Mouse (Mus musculus) CH12.LX (cell line): ENCODE data around the gene Ddi2. TPM values are rescaled to one million over a fixed set of nuclear protein-coding genes. Genes with fewer than 3 reads are reported as not detected.

ENCODE experiments used
- DNase-seq: peaks from one replicate; pipeline ENCODE4 v3.0.0-alpha.2; 2013; ENCODE audit errors: extremely low read depth
- H3K27ac ChIP-seq: 2 replicates; pipeline ENCODE4 v1.5.1; 2012; ENCODE audit warnings: low read depth, mild to moderate bottlenecking, control low read depth, moderate library complexity; ENCODE audit not compliant: insufficient read depth
- H3K27me3 ChIP-seq: replicated peaks from 2 replicates; pipeline ENCODE3; 2012; ENCODE audit warnings: inconsistent platforms
- H3K36me3 ChIP-seq, 2 experiments: replicated peaks in 1 of 2; 2 replicates each; pipeline versions ENCODE3 to v1.6.1; 2012; ENCODE audit warnings: inconsistent platforms in 1 of 2, low read length in 1 of 2, mild to moderate bottlenecking in 1 of 2, mixed read lengths in 1 of 2, moderate library complexity in 1 of 2; ENCODE audit not compliant: control insufficient read depth in 1 of 2, insufficient read depth in 1 of 2
- H3K4me1 ChIP-seq, 2 experiments: 2 replicates each; pipeline ENCODE4 v1.6.1; 2012; ENCODE audit warnings: inconsistent platforms in 1 of 2, moderate library complexity in 1 of 2; ENCODE audit not compliant: insufficient read depth in 2 of 2, control insufficient read depth in 1 of 2
- H3K4me2 ChIP-seq: 2 replicates; pipeline ENCODE4 v1.6.1; 2012; ENCODE audit warnings: low read depth, mild to moderate bottlenecking, control low read depth; ENCODE audit not compliant: poor library complexity, insufficient read depth, severe bottlenecking
- H3K4me3 ChIP-seq, 3 experiments: fragments of 150-350 bp in 1 of 3; sonication (generic) in 1 of 3; replicated peaks in 1 of 3; 2 replicates each; pipeline versions ENCODE3 to v1.5.1; 2011 to 2012; ENCODE audit warnings: low read depth in 2 of 3, low read length in 2 of 3, mild to moderate bottlenecking in 2 of 3, moderate library complexity in 2 of 3, control low read depth in 1 of 3, improper control_type of control experiment in 1 of 3, inconsistent platforms in 1 of 3, mixed read lengths in 1 of 3; ENCODE audit not compliant: poor library complexity in 1 of 3
- H3K79me2 ChIP-seq: replicated peaks from 2 replicates; pipeline ENCODE4 v1.6.1; 2012; ENCODE audit warnings: mild to moderate bottlenecking, moderate library complexity; ENCODE audit not compliant: control insufficient read depth, poor library complexity, insufficient read depth, severe bottlenecking; ENCODE audit errors: extremely low read depth
- H3K9ac ChIP-seq: 2 replicates; pipeline ENCODE4 v1.6.1; 2012; ENCODE audit warnings: low read depth, mild to moderate bottlenecking, control low read depth, moderate library complexity; ENCODE audit not compliant: insufficient read depth
- H3K9me3 ChIP-seq: replicated peaks from 2 replicates; pipeline ENCODE3; 2012; ENCODE audit warnings: low read length, inconsistent platforms, mixed read lengths
- BHLHE40 ChIP-seq: IDR thresholded peaks from 2 replicates; pipeline ENCODE4 v1.6.1; 2011; ENCODE audit warnings: mild to moderate bottlenecking, low read depth, low read length, improper control_type of control experiment
- CHD1 ChIP-seq: IDR thresholded peaks from 2 replicates; pipeline ENCODE4 v1.6.1; 2012; ENCODE audit warnings: low read depth, low read length, improper control_type of control experiment, inconsistent platforms
- CHD2 ChIP-seq: IDR thresholded peaks from 2 replicates; pipeline ENCODE4 v1.6.1; 2011; ENCODE audit warnings: low read length, improper control_type of control experiment
- E2F4 ChIP-seq: IDR thresholded peaks from 2 replicates; pipeline ENCODE4 v1.6.1; 2011; ENCODE audit warnings: low read depth, low read length, improper control_type of control experiment; ENCODE audit not compliant: insufficient replicate concordance
- ETS1 ChIP-seq: conservative IDR thresholded peaks from 2 replicates; pipeline ENCODE4 v1.6.1; 2012; ENCODE audit warnings: low read depth, mild to moderate bottlenecking, inconsistent platforms, low read length, improper control_type of control experiment, moderate library complexity
- GABPA ChIP-seq: IDR thresholded peaks from 2 replicates; pipeline ENCODE4 v1.6.1; 2012; ENCODE audit warnings: low read depth, low read length, improper control_type of control experiment, inconsistent platforms; ENCODE audit not compliant: insufficient replicate concordance
- HCFC1 ChIP-seq: IDR thresholded peaks from 2 replicates; pipeline ENCODE4 v1.6.1; 2012; ENCODE audit warnings: low read depth, mild to moderate bottlenecking, inconsistent platforms, low read length, improper control_type of control experiment
- IRF4 ChIP-seq: IDR thresholded peaks from 2 replicates; pipeline ENCODE4 v1.6.1; 2014; ENCODE audit warnings: low read depth, mild to moderate bottlenecking, inconsistent platforms, low read length, improper control_type of control experiment
- JUN ChIP-seq: IDR thresholded peaks from 2 replicates; pipeline ENCODE4 v1.6.1; 2011; ENCODE audit warnings: low read depth, mild to moderate bottlenecking, low read length, improper control_type of control experiment, moderate library complexity; ENCODE audit not compliant: insufficient read depth
- JUND ChIP-seq: conservative IDR thresholded peaks from 2 replicates; pipeline ENCODE4 v1.6.1; 2011; ENCODE audit warnings: low read depth, low read length, improper control_type of control experiment
- MAFK ChIP-seq: IDR thresholded peaks from 2 replicates; pipeline ENCODE4 v1.6.1; 2011; ENCODE audit warnings: low read length, improper control_type of control experiment; ENCODE audit not compliant: insufficient replicate concordance
- MAX ChIP-seq: IDR thresholded peaks from 2 replicates; pipeline ENCODE4 v1.6.1; 2011; ENCODE audit warnings: low read length, improper control_type of control experiment
- MEF2A ChIP-seq: IDR thresholded peaks from 2 replicates; pipeline ENCODE4 v1.6.1; 2014; ENCODE audit warnings: low read depth, mild to moderate bottlenecking, inconsistent platforms, low read length, improper control_type of control experiment, borderline replicate concordance
- MYC ChIP-seq: IDR thresholded peaks from 2 replicates; pipeline ENCODE4 v1.6.1; 2011; ENCODE audit warnings: low read depth, mild to moderate bottlenecking, improper control_type of control experiment, low read length
- NELFE ChIP-seq: IDR thresholded peaks from 2 replicates; pipeline ENCODE4 v1.6.1; 2011; ENCODE audit warnings: low read depth, low read length, improper control_type of control experiment
- POLR2A ChIP-seq: IDR thresholded peaks from 2 replicates; pipeline ENCODE4 v1.6.1; 2011; ENCODE audit warnings: low read depth, mild to moderate bottlenecking, improper control_type of control experiment, low read length
- RAD21 ChIP-seq: IDR thresholded peaks from 2 replicates; pipeline ENCODE4 v1.6.1; 2011; ENCODE audit warnings: low read depth, mild to moderate bottlenecking, low read length, improper control_type of control experiment, moderate library complexity
- SMC3 ChIP-seq: IDR thresholded peaks from 2 replicates; pipeline ENCODE4 v1.6.1; 2011; ENCODE audit warnings: low read depth, low read length, improper control_type of control experiment
- TCF12 ChIP-seq: IDR thresholded peaks from 2 replicates; pipeline ENCODE4 v1.6.1; 2014; ENCODE audit warnings: low read depth, mild to moderate bottlenecking, inconsistent platforms, low read length, improper control_type of control experiment
- USF1 ChIP-seq: IDR thresholded peaks from 2 replicates; pipeline ENCODE4 v1.6.1; 2014; ENCODE audit warnings: low read depth, mild to moderate bottlenecking, inconsistent platforms, low read length, improper control_type of control experiment
- ZC3H11A ChIP-seq: IDR thresholded peaks from 2 replicates; pipeline ENCODE4 v1.6.1; 2012; ENCODE audit warnings: low read depth, mild to moderate bottlenecking, inconsistent platforms, low read length, improper control_type of control experiment
- ZKSCAN1 ChIP-seq: IDR thresholded peaks from 2 replicates; pipeline ENCODE4 v1.6.1; 2012; ENCODE audit warnings: low read depth, inconsistent platforms, low read length, improper control_type of control experiment, borderline replicate concordance
- dilution Hi-C: fragments of 300-500 bp; cut with MboI; formaldehyde crosslinking; loops from 2 replicates; pipeline ENCODE4 v1.14.3; 2020; ENCODE audit warnings: low sequenced_read_pairs; ENCODE audit not compliant: extremely low pct_unique_long_range_greater_than_20kb, extremely low pct_ligation_motif_present
- in situ Hi-C: fragments of 300-500 bp; cut with MboI; formaldehyde crosslinking; loops from 3 replicates; pipeline ENCODE4 v1.14.3; 2019; ENCODE audit warnings: low sequenced_read_pairs, low pct_ligation_motif_present, low pct_unique_long_range_greater_than_20kb, mixed read lengths
- polyA plus RNA-seq: library from polyadenylated mRNA; unstranded; fragments of >175 nt; gene quantifications from 2 replicates; pipeline ENCODE4 v1.2.1, GENCODE M21; 2012; ENCODE audit warnings: low read depth; ENCODE audit not compliant: insufficient read length
- total RNA-seq, 2 experiments: library from RNA; depleted of rRNA; stranded (reverse); fragments of 300-350 nt in 1 of 2; fragments of >200 nt in 1 of 2; gene quantifications; 2 replicates each; pipeline ENCODE4 v1.2.3; 2012 to 2014

Gene Ddi2
- total and polyA plus RNA-seq, 3 experiments: 18.0 to 37.3 (median 19.9) TPM

DNA sequence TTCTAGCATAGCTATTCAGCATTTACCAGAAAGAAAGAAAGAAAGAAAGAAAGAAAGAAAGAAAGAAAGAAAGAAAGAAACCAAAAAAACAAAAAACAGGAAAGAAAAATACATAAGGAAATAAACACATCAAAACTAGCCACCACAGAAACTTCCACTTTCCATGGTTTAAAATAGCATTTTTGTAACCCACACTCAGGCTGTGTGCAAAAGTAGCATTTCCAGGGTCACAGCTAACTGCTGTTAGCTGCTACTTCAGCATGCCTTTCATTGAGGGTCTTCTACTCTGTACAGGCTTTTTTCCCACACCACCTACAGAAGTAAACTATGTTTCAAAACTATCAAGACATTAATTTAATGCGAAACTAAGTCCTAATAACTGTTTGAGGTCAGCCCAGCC is 3.9 kb downstream of the Ddi2 start:
- TF ChIP-seq IRF4 (0 out of 2 replicates have a peak, but pooled peaks have one; percentile 12), MEF2A (peak; percentile 65; the same call in 1 of the 2 replicates), MAFK (no peak)
- Histone ChIP-seq H3K4me1 (peaks cover 14 to 76% of the 10 kb centered on the region in 2 experiments), H3K9me3 (peaks cover 11% of the 10 kb centered on the region), H3K79me2 (peaks cover 74% of the 10 kb centered on the region), H3K36me3 (peaks cover 5 to 51% of the 10 kb centered on the region in 2 experiments), H3K27me3 (no peaks in the 10 kb centered on the region), H3K4me3 (no peak overlapping the region), H3K4me2 (no peak overlapping the region), H3K27ac (no peak overlapping the region), H3K9ac (no peak overlapping the region)
- DNase-seq: no peak
- in situ Hi-C loops (no loop called here), dilution Hi-C loops (no loop called here)

DNA sequence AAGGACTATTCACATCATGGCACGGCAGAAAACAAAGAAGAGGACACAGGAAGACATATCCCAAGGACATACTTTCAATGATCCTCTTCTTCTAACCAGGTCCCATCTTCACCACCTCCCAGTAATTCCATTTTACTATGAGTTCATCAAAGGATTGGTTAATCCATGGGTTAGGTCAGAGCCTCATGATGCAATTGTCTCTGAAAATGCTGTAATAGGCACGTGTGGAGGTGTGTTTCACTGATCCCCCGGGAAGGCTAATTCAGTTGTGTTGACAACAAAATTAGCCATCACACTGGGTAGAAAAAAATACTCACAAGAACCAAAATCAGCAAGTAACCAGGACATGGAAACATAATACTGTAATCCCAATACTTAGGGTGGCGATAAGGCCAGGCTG is 5.6 kb downstream of the Ddi2 start:
- in situ Hi-C loops (no loop called here), dilution Hi-C loops (no loop called here)
- TF ChIP-seq HCFC1 (no peak), MEF2A (no peak), MAFK (no peak), SMC3 (no peak), NELFE (no peak), E2F4 (no peak), JUN (no peak), POLR2A (no peak), CHD1 (no peak), BHLHE40 (no peak), JUND (no peak)
- no peak for DNase-seq
- Histone ChIP-seq H3K27ac (no peak overlapping the region), H3K27me3 (no peaks in the 10 kb centered on the region), H3K4me2 (no peak overlapping the region), H3K4me3 (no peak overlapping the region), H3K9ac (no peak overlapping the region), H3K79me2 (peaks cover 74% of the 10 kb centered on the region), H3K4me1 (peaks cover 20 to 85% of the 10 kb centered on the region in 2 experiments), H3K36me3 (peaks cover 13 to 65% of the 10 kb centered on the region in 2 experiments), H3K9me3 (peaks cover 11% of the 10 kb centered on the region)

DNA sequence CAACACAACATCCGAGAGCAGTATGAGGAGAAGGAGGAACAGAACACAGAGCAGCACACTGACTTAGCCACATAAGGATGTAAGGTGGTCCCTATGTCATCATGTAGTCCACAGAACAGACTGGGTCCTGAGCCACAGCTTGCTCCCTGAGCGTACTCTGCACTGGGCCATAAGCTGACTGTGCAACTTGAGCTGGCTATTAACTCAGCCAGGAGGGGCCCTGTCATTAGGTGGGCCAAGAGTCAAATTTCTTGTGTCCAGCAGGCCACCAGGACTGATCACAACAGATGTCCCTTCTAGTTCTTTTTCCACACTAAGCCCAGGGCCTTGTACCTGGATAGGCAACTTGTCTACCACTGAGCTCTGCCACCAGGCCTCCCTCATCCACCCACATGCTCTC is 8.2 kb downstream of the Ddi2 start:
- Histone ChIP-seq H3K79me2 (peaks cover 52% of the 10 kb centered on the region), H3K4me1 (peaks cover 20 to 76% of the 10 kb centered on the region in 2 experiments), H3K27ac (0 out of 2 replicates have a peak overlapping the region, but pooled peaks have one; percentile 3), H3K9ac (no peak overlapping the region), H3K9me3 (peaks cover 1% of the 10 kb centered on the region), H3K4me3 (no peak overlapping the region), H3K4me2 (no peak overlapping the region), H3K27me3 (no peaks in the 10 kb centered on the region), H3K36me3 (peaks cover 22 to 71% of the 10 kb centered on the region in 2 experiments)
- TF ChIP-seq ETS1 (no peak), CHD2 (no peak), TCF12 (no peak), RAD21 (no peak), ZC3H11A (no peak), POLR2A (no peak), SMC3 (no peak), USF1 (no peak), CHD1 (no peak), MAFK (no peak), E2F4 (no peak), GABPA (no peak), ZKSCAN1 (no peak), MYC (no peak), HCFC1 (no peak), MAX (no peak)
- dilution Hi-C loops: no loop called here
- no peak for DNase-seq
- in situ Hi-C loops: no loop called here
